Mouse (Mus musculus) embryonic stem cell, embryonic (primary cell): ENCODE measurements around the gene Atp2b2.

ENCODE experiments used
- CTCF ChIA-PET, 4 experiments: fragments of 300-600 bp in 2 of 4; fragments of 350-600 bp in 2 of 4; sonication (Branson Sonifier 250); formaldehyde crosslinking; loops; one replicate each; lab custom pipeline; 2022; ENCODE audit warnings: inconsistent platforms in 2 of 4; lab: Charles Lee
- POLR2A ChIA-PET, 4 experiments: fragments of 300-600 bp in 2 of 4; fragments of 350-600 bp in 2 of 4; sonication (Branson Sonifier 250); formaldehyde crosslinking; loops; one replicate each; lab custom pipeline; 2022; ENCODE audit warnings: antibody characterized with exemption in 4 of 4, inconsistent platforms in 1 of 4; lab: Charles Lee

The Atp2b2 gene

GRCm38 (mm10) chr6:113696582-113697221 is 345.7 kb downstream of the Atp2b2 start, which contains the start of gene Tatdn2:
Gene Tatdn2, plus strand, starts transcription at chr6:113697050.
- ChIA-PET CTCF (interaction anchor here (0.7 to 1.5 kb wide), 24 partner anchors 10 to 617 kb away, joined by 3 to 10 read pairs (median 4); partner anchors contain the start of genes Irak2 (in 3 of the 4) and Brk1 (in 1 of the 4)), POLR2A (interaction anchor here (0.5 to 3.7 kb wide), 111 partner anchors 8 to 1941 kb away, joined by 3 to 37 read pairs (median 4); partner anchors contain the start of genes Irak2 (in 3 of the 4), Sec13 (in 3 of the 4), Brk1 (in 2 of the 4) and Jagn1 (in 2 of the 4))

GRCm38 (mm10) chr6:113695766-113696355 is 346.6 kb downstream of the Atp2b2 start:
- CTCF ChIA-PET, result interaction anchor here in 3 of 4 experiments (0.7 to 1.5 kb wide), 7 partner anchors 12 to 294 kb away, joined by 3 to 10 read pairs (median 3); partner anchors contain the start of gene Irak2 (in 2 of the 3)

GRCm38 (mm10) chr6:113695203-113695602 is 347.2 kb downstream of the Atp2b2 start:
- CTCF ChIA-PET, result interaction anchor here in 1 of 4 experiments (1.7 kb wide), 1 partner anchor 57 kb away, joined by 4 read pairs; the partner anchor contains the start of gene Irak2
- POLR2A ChIA-PET, result interaction anchor here in 3 of 4 experiments (0.9 to 3.5 kb wide), 14 partner anchors 9 to 192 kb away, joined by 3 to 37 read pairs (median 11); no protein-coding TSS in a partner anchor

More at GRCm38 (mm10) chr6:113695766-113696355, 346.6 kb downstream of the Atp2b2 start:
- POLR2A ChIA-PET, result interaction anchor here (0.6 to 3.7 kb wide), 56 partner anchors 9 to 621 kb away, joined by 3 to 37 read pairs (median 6); partner anchors contain the start of genes Sec13 (in 3 of the 4), Brk1 (in 2 of the 4), Irak2 (in 2 of the 4) and Emc3 (in 1 of the 4)
